23 mouse cellular contexts compared by ENCODE assay signal in the genomic region with DNA sequence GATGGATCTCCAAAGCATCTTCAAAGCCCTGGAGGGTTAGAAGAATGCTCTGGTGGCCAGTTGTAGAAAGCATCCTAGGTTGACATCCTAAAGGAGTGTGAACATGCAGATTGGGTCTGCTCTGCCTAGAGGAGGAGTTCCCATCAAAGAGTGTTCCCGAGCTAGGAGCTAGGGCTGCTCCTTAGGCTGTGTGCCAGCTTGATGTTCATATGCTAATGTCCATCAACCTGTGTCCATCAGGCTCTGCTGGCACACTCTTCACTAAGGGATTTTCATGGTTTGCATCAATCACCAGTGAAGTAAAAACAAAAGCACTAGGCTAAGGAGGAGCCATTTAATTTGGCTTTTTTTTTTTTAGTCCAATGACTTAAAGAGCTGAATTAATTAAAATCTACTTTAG. TPM values are rescaled to one million over a fixed set of nuclear protein-coding genes. Genes with fewer than 3 reads are reported as not detected.
DNase-seq lines count a peak whose midpoint lies in the region; ATAC-seq and TF ChIP-seq lines count a peak whose summit lies in the region.
"Had no signal": no experiment of that assay in that cellular context is flagged by ENCODE, and none has a peak within 500 bp of the region (broad histone marks: within the 10 kb centered on the region; RNA-seq: fewer than 3 reads in every experiment).

No protein-coding gene starts in this region.

- H3K4me2 ChIP-seq in forebrain, embryonic 14.5 days (ENCODE audit: low read length) = no peak overlapping the region
- H3K4me2 ChIP-seq in forebrain, embryonic 12.5 days = no peak overlapping the region
- no peak overlapping the region for H3K4me2 ChIP-seq in hindbrain, postnatal 0 days (ENCODE audit: low read depth, low read length)
- H3K4me2 ChIP-seq in midbrain, postnatal 0 days (ENCODE audit: low read depth, low read length, poor library complexity, severe bottlenecking) = no peak overlapping the region
- no peak overlapping the region for H3K4me2 ChIP-seq in midbrain, embryonic 16.5 days (ENCODE audit: low read length)
- H3K4me2 ChIP-seq: embryonic facial prominence, embryonic 12.5 days; forebrain, embryonic 15.5 days had no signal

- H3K36me3 ChIP-seq in forebrain, embryonic 14.5 days (ENCODE audit: control insufficient read depth, insufficient read depth, low read length) = no peaks in the 10 kb centered on the region
- H3K36me3 ChIP-seq in forebrain, embryonic 12.5 days (replicated peaks) = no peaks in the 10 kb centered on the region
- no peaks in the 10 kb centered on the region for H3K36me3 ChIP-seq in hindbrain, postnatal 0 days (ENCODE audit: insufficient read depth, low read length)
- no peaks in the 10 kb centered on the region for H3K36me3 ChIP-seq in hindbrain, embryonic 10.5 days
- H3K36me3 ChIP-seq in midbrain, postnatal 0 days (ENCODE audit: insufficient read depth, low read length) = no peaks in the 10 kb centered on the region
- H3K36me3 ChIP-seq in midbrain, embryonic 16.5 days (ENCODE audit: control insufficient read depth, insufficient read depth, low read length) = no peaks in the 10 kb centered on the region
- H3K36me3 ChIP-seq: embryonic facial prominence, embryonic 10.5 days; embryonic facial prominence, embryonic 12.5 days; forebrain, embryonic 15.5 days; G1E had no signal

- no peak overlapping the region for H3K4me3 ChIP-seq in forebrain, embryonic 14.5 days (ENCODE audit: low read depth, low read length)
- H3K4me3 ChIP-seq in forebrain, embryonic 12.5 days (replicated peaks) = no peak overlapping the region
- no peak overlapping the region for H3K4me3 ChIP-seq in hindbrain, postnatal 0 days (ENCODE audit: low read length)
- H3K4me3 ChIP-seq in hindbrain, embryonic 10.5 days = no peak overlapping the region
- H3K4me3 ChIP-seq in midbrain, postnatal 0 days (ENCODE audit: low read depth, low read length) = no peak overlapping the region
- H3K4me3 ChIP-seq in midbrain, embryonic 16.5 days (ENCODE audit: low read depth, low read length) = no peak overlapping the region
- H3K4me3 ChIP-seq: embryonic facial prominence, embryonic 10.5 days; embryonic facial prominence, embryonic 12.5 days; forebrain, embryonic 15.5 days had no signal

- no peak for TF ChIP-seq CTCF in hindbrain, postnatal 0 days (IDR thresholded peaks at IDR 0.05; ENCODE audit: low read depth)
- TF ChIP-seq CTCF in midbrain, postnatal 0 days (IDR thresholded peaks at IDR 0.05) = no peak

- no peak overlapping the region for H3K27ac ChIP-seq in forebrain, embryonic 14.5 days (ENCODE audit: low read depth, low read length)
- no peak overlapping the region for H3K27ac ChIP-seq in forebrain, embryonic 12.5 days
- H3K27ac ChIP-seq in hindbrain, postnatal 0 days = no peak overlapping the region
- no peak overlapping the region for H3K27ac ChIP-seq in hindbrain, embryonic 10.5 days
- H3K27ac ChIP-seq in midbrain, postnatal 0 days (ENCODE audit: low read depth, low read length) = no peak overlapping the region
- no peak overlapping the region for H3K27ac ChIP-seq in midbrain, embryonic 16.5 days (ENCODE audit: low read length)
- H3K27ac ChIP-seq: embryonic facial prominence, embryonic 10.5 days; embryonic facial prominence, embryonic 12.5 days; forebrain, embryonic 15.5 days had no signal

- no peak overlapping the region for H3K9ac ChIP-seq in forebrain, embryonic 14.5 days (ENCODE audit: low read length)
- H3K9ac ChIP-seq in forebrain, embryonic 12.5 days = no peak overlapping the region
- H3K9ac ChIP-seq in hindbrain, postnatal 0 days (replicated peaks; ENCODE audit: low read length) = no peak overlapping the region
- H3K9ac ChIP-seq in midbrain, postnatal 0 days (replicated peaks; ENCODE audit: low read length, poor library complexity, severe bottlenecking) = no peak overlapping the region
- H3K9ac ChIP-seq in midbrain, embryonic 16.5 days (ENCODE audit: low read depth, low read length) = no peak overlapping the region
- H3K9ac ChIP-seq: embryonic facial prominence, embryonic 12.5 days; forebrain, embryonic 15.5 days; forebrain, postnatal 0 days had no signal

- H3K27me3 ChIP-seq in forebrain, embryonic 14.5 days (replicated peaks; ENCODE audit: control insufficient read depth, insufficient read depth, low read length) = no peaks in the 10 kb centered on the region
- no peaks in the 10 kb centered on the region for H3K27me3 ChIP-seq in forebrain, embryonic 12.5 days
- H3K27me3 ChIP-seq in hindbrain, postnatal 0 days (ENCODE audit: insufficient read depth, low read length) = no peaks in the 10 kb centered on the region
- no peaks in the 10 kb centered on the region for H3K27me3 ChIP-seq in hindbrain, embryonic 10.5 days (ENCODE audit: insufficient read depth, poor library complexity, severe bottlenecking)
- no peaks in the 10 kb centered on the region for H3K27me3 ChIP-seq in midbrain, postnatal 0 days (ENCODE audit: insufficient read depth, low read length)
- H3K27me3 ChIP-seq in midbrain, embryonic 16.5 days (ENCODE audit: control insufficient read depth, insufficient read depth, low read depth, low read length) = no peaks in the 10 kb centered on the region
- H3K27me3 ChIP-seq: CH12.LX; embryonic facial prominence, embryonic 12.5 days; forebrain, embryonic 15.5 days had no signal

- ATAC-seq in forebrain, embryonic 14.5 days = no peak
- no peak for ATAC-seq in forebrain, embryonic 12.5 days (ENCODE audit: low FRiP score)
- ATAC-seq in hindbrain, postnatal 0 days = no peak
- no peak for ATAC-seq in midbrain, postnatal 0 days (ENCODE audit: low FRiP score)
- no peak for ATAC-seq in midbrain, embryonic 16.5 days
- ATAC-seq: activated CD4-positive, CD25-positive, alpha-beta regulatory T cell, adult 4 months; CD4-positive, CD25-positive, alpha-beta regulatory T cell, adult 4 months; forebrain, embryonic 15.5 days; forebrain, postnatal 0 days; Patski had no signal

- H3K4me1 ChIP-seq in forebrain, embryonic 14.5 days (ENCODE audit: control insufficient read depth, insufficient read depth, low read length) = no peaks in the 10 kb centered on the region
- no peaks in the 10 kb centered on the region for H3K4me1 ChIP-seq in forebrain, embryonic 12.5 days
- H3K4me1 ChIP-seq in hindbrain, postnatal 0 days (ENCODE audit: insufficient read depth, low read length) = no peaks in the 10 kb centered on the region
- no peaks in the 10 kb centered on the region for H3K4me1 ChIP-seq in hindbrain, embryonic 10.5 days (replicated peaks)
- no peaks in the 10 kb centered on the region for H3K4me1 ChIP-seq in midbrain, postnatal 0 days (ENCODE audit: insufficient read depth, low read length)
- no peaks in the 10 kb centered on the region for H3K4me1 ChIP-seq in midbrain, embryonic 16.5 days (ENCODE audit: control insufficient read depth, insufficient read depth, low read length)
- H3K4me1 ChIP-seq: embryonic facial prominence, embryonic 10.5 days; embryonic facial prominence, embryonic 12.5 days; forebrain, embryonic 15.5 days had no signal

- no peaks in the 10 kb centered on the region for H3K9me3 ChIP-seq in forebrain, embryonic 14.5 days (replicated peaks; ENCODE audit: control insufficient read depth, low read length)
- no peaks in the 10 kb centered on the region for H3K9me3 ChIP-seq in forebrain, embryonic 12.5 days
- H3K9me3 ChIP-seq in hindbrain, postnatal 0 days (ENCODE audit: low read length) = no peaks in the 10 kb centered on the region
- no peaks in the 10 kb centered on the region for H3K9me3 ChIP-seq in hindbrain, embryonic 10.5 days
- no peaks in the 10 kb centered on the region for H3K9me3 ChIP-seq in midbrain, postnatal 0 days (ENCODE audit: low read length)
- no peaks in the 10 kb centered on the region for H3K9me3 ChIP-seq in midbrain, embryonic 16.5 days (replicated peaks; ENCODE audit: control insufficient read depth, low read length, poor library complexity, severe bottlenecking)
- H3K9me3 ChIP-seq: embryonic facial prominence, embryonic 10.5 days; embryonic facial prominence, embryonic 12.5 days; forebrain, embryonic 15.5 days had no signal

- WGBS in forebrain, embryonic 14.5 days = 19% methylated on average over 1 of the region's 1 CpGs
- WGBS in forebrain, embryonic 12.5 days = 32% methylated on average over 1 of the region's 1 CpGs
- 19% methylated on average over 1 of the region's 1 CpGs for WGBS in hindbrain, postnatal 0 days
- 63% methylated on average over 1 of the region's 1 CpGs for WGBS in hindbrain, embryonic 10.5 days
- WGBS in midbrain, postnatal 0 days = 32% methylated on average over 1 of the region's 1 CpGs
- WGBS in midbrain, embryonic 16.5 days = 30% methylated on average over 1 of the region's 1 CpGs

- peak; percentile 45 to 63 for DNase-seq in cerebellum, postnatal 10 days
- no peak for DNase-seq in cerebellum, adult 18-20 months
- peak; percentile 19 for DNase-seq in forebrain, embryonic 14.5 days (ENCODE audit: low spot score)
- peak; percentile 52 for DNase-seq in hindbrain, postnatal 0 days (ENCODE audit: low spot score)
- no peak for DNase-seq in hindbrain, embryonic 10.5 days (ENCODE audit: low spot score)
- DNase-seq in midbrain, postnatal 0 days (ENCODE audit: low spot score) = peak; percentile 55
- DNase-seq: adrenal gland, adult 8-10 months; adrenal gland, postnatal 25 days; B cell, adult 2 months; cerebellum, adult 11-12 months; cerebellum, adult 8-10 months; cerebellum, adult 9-11 months; forebrain, postnatal 0 days had no signal

RNA-seq across cellular contexts. Expression of a gene that starts 42.2 kb away (rescaled TPM):
- 106 and 137 TPM in 2 replicates for polyA plus RNA-seq in forebrain, embryonic 14.5 days (2014; fragmentation: Nextera tagmentation; extraction: Ambion mirVana)
- polyA plus RNA-seq in forebrain, embryonic 12.5 days (2016; fragmentation: Nextera tagmentation; extraction: Ambion mirVana) = 77.8 and 80.7 TPM in 2 replicates
- 34.1 and 38.2 TPM in 2 replicates for total RNA-seq in hindbrain, postnatal 0 days (2014; rRNA removed)
- polyA plus RNA-seq in hindbrain, postnatal 0 days (2015; fragmentation: Nextera tagmentation; extraction: Ambion mirVana) = 75.3 and 76.2 TPM in 2 replicates
- 23.2 and 27.3 TPM in 2 replicates for polyA plus RNA-seq in hindbrain, embryonic 10.5 days (2016; fragmentation: Nextera tagmentation; extraction: Ambion mirVana)
- total RNA-seq in midbrain, postnatal 0 days (2014; rRNA removed) = 47.9 and 67.6 TPM in 2 replicates
- 109 and 110 TPM in 2 replicates for polyA plus RNA-seq in midbrain, postnatal 0 days (2015; fragmentation: Nextera tagmentation; extraction: Ambion mirVana)
- polyA plus RNA-seq in midbrain, embryonic 16.5 days (2015; fragmentation: Nextera tagmentation; extraction: Ambion mirVana) = 106 and 123 TPM in 2 replicates
- total RNA-seq: CH12.LX had no signal
- polyA plus RNA-seq: G1E had no signal

Comparison
In these comparisons a context has a peak if more than half of its experiments do, and no peak if none do; other contexts are left out.
1. DNase-seq: peak in cerebellum, postnatal 10 days (2 of 2), forebrain, embryonic 14.5 days (single experiment), hindbrain, postnatal 0 days (single experiment) and midbrain, postnatal 0 days (single experiment); none in cerebellum, adult 18-20 months (0 of 2) and hindbrain, embryonic 10.5 days (single experiment).